Mouse (Mus musculus) hindbrain, postnatal 0 days (tissue): ENCODE results near the gene Cactin. TPM values are rescaled to one million over a fixed set of nuclear protein-coding genes. Genes with fewer than 3 reads are reported as not detected.

Experiments
- ATAC-seq: fragments of 200-750 bp; cut with Nextera tagmentation; 2 replicates; pipeline ENCODE4 v1.8.0; 2017; ENCODE audit warnings: mild to moderate bottlenecking, moderate TSS enrichment, moderate library complexity
- DNase-seq: peaks from one replicate; pipeline ENCODE4 v3.0.0-alpha.2; 2015; ENCODE audit warnings: low spot score
- H3K27ac ChIP-seq: fragments of 300-500 bp; sonication (generic); 2 replicates; pipeline ENCODE4 v1.5.1; 2014; ENCODE audit warnings: mild to moderate bottlenecking
- H3K27me3 ChIP-seq: fragments of 300-500 bp; sonication (generic); 2 replicates; pipeline ENCODE4 v1.6.1; 2014; ENCODE audit warnings: low read length, mixed read lengths; ENCODE audit not compliant: insufficient read depth
- H3K36me3 ChIP-seq: fragments of 300-500 bp; sonication (generic); 2 replicates; pipeline ENCODE4 v1.6.1; 2014; ENCODE audit warnings: low read length, mixed read lengths; ENCODE audit not compliant: insufficient read depth
- H3K4me1 ChIP-seq: fragments of 300-500 bp; sonication (generic); 2 replicates; pipeline ENCODE4 v1.6.1; 2014; ENCODE audit warnings: antibody characterized with exemption, low read length, mixed read lengths; ENCODE audit not compliant: insufficient read depth
- H3K4me2 ChIP-seq: fragments of 300-500 bp; sonication (generic); 2 replicates; pipeline ENCODE4 v1.6.1; 2014; ENCODE audit warnings: low read depth, mild to moderate bottlenecking, low read length, moderate library complexity, mixed read lengths
- H3K4me3 ChIP-seq: fragments of 300-500 bp; sonication (generic); 2 replicates; pipeline ENCODE4 v1.5.1; 2014; ENCODE audit warnings: low read length
- H3K9ac ChIP-seq: fragments of 300-500 bp; sonication (generic); replicated peaks from 2 replicates; pipeline ENCODE4 v1.6.1; 2014; ENCODE audit warnings: mild to moderate bottlenecking, low read length, moderate library complexity, mixed read lengths
- H3K9me3 ChIP-seq: fragments of 300-500 bp; sonication (generic); 2 replicates; pipeline ENCODE4 v1.6.1; 2016; ENCODE audit warnings: low read length, mixed read lengths
- CTCF ChIP-seq: IDR thresholded peaks from 2 replicates; pipeline ENCODE4 v1.5.1; 2016; ENCODE audit warnings: antibody characterized with exemption, control low read depth, low read depth
- WGBS: fragments of 180-500 bp; shearing (Covaris S2); extraction: QIAGEN DNeasy Blood & Tissue Kit; methylation state at CpG from one replicate; pipeline ENCODE4 v1.1.7; 2014; 5-methylcytosine and 5-hydroxymethylcytosine counted together
- polyA plus RNA-seq: library from polyadenylated mRNA; unstranded; fragments of >200 nt; fragmentation: Nextera tagmentation; extraction: Ambion mirVana; gene quantifications from 2 replicates; pipeline ENCODE4 v1.2.1, GENCODE M21; 2015
- total RNA-seq: library from RNA; depleted of rRNA; stranded (reverse); fragments of >200 nt; gene quantifications from 2 replicates; pipeline ENCODE4 v1.2.3, GENCODE M21; 2014; rRNA removed

The Cactin gene
- total RNA-seq = 24.3 and 46.2 TPM in 2 replicates
- 19.6 and 20.2 TPM in 2 replicates for polyA plus RNA-seq

- Histone ChIP-seq H3K9ac (peak within 1 kb of the TSS; percentile 86), H3K4me2 (peak within 1 kb of the TSS; percentile 85), H3K4me3 (peak within 1 kb of the TSS; percentile 97), H3K27me3 (no peaks in the 10 kb centered on the region), H3K27ac (peak within 1 kb of the TSS; percentile 93), H3K36me3 (peaks cover 49% of the 10 kb centered on the region), H3K9me3 (no peaks in the 10 kb centered on the region), H3K4me1 (peaks cover 11% of the 10 kb centered on the region; the same call in 1 of the 2 replicates)
- DNase-seq = peak; percentile 100
- under 1% methylated on average over 68 of the region's 68 CpGs for whole genome bisulfite sequencing
- ATAC-seq = peak; percentile 96
- peak; percentile 57 for TF ChIP-seq CTCF
Observed at GRCm38 (mm10) chr10:81320550-81321347, at the start of gene Cactin. Gene Cactin (plus strand): TSS chr10:81321103.

DNA sequence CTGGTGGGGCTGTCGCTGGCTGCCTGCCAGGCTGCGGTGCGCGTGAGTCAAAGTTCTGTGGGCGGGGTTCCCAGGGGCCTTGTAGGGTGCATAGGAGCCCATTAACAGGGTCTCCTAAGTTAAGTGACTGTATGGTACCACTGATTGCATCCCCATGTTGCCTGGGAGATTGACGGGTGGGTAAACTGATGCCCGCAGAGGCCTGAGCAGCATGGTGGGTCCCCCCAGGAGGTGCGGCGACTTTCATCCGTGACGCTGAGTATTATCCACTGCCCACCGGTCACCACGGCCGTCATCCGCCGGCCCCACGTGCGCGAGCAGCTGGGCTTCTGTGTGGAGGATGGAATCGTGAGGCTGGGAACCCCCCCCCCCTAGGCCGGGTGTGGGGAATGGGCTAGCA lies 48.5 kb upstream of the Cactin start:
- peaks cover 26% of the 10 kb centered on the region for H3K36me3 ChIP-seq
- 91% methylated on average over 21 of the region's 21 CpGs for WGBS
- H3K27me3 ChIP-seq = no peaks in the 10 kb centered on the region
- no peak overlapping the region for H3K27ac ChIP-seq
- no peak overlapping the region for H3K9ac ChIP-seq
- H3K4me3 ChIP-seq = no peak overlapping the region
- H3K4me2 ChIP-seq = no peak overlapping the region
- DNase-seq (no peak), ATAC-seq (no peak)
- no peak for TF ChIP-seq CTCF
- no peaks in the 10 kb centered on the region for H3K9me3 ChIP-seq
- peaks cover 10% of the 10 kb centered on the region for H3K4me1 ChIP-seq

DNA sequence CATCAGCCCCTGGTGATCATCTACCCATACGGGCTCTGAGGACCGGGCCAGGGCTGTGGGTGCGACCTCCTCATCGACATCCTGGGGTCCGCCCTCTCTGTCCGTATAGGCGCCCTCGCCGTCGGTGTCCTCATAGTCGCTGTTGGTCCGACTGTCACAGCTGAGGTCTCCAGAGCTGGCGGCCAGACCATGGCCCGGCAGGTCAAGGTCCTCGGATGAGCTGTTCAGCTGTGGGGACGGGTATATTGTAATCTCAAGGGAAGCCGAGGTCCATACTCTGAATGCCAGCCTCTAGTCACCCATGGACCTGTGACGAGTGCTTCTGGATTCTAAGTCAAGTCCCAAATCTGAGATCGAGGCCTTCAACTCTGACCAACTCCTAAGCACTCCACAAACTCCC lies 47.1 kb upstream of the Cactin start:
- no peak overlapping the region for H3K4me2 ChIP-seq
- no peaks in the 10 kb centered on the region for H3K27me3 ChIP-seq
- DNase-seq (no peak), ATAC-seq (no peak)
- H3K9me3 ChIP-seq = no peaks in the 10 kb centered on the region
- H3K4me3 ChIP-seq = no peak overlapping the region
- H3K4me1 ChIP-seq = peaks cover 4% of the 10 kb centered on the region
- WGBS = 95% methylated on average over 19 of the region's 19 CpGs
- H3K36me3 ChIP-seq = peaks cover 26% of the 10 kb centered on the region
- no peak overlapping the region for H3K9ac ChIP-seq
- no peak for TF ChIP-seq CTCF
- no peak overlapping the region for H3K27ac ChIP-seq

GRCm38 (mm10) chr10:81277676-81278075 lies 43.2 kb upstream of the Cactin start:
- DNase-seq (no peak), ATAC-seq (no peak)
- Histone ChIP-seq H3K4me3 (no peak overlapping the region), H3K9ac (no peak overlapping the region), H3K27ac (no peak overlapping the region), H3K4me2 (no peak overlapping the region), H3K4me1 (no peaks in the 10 kb centered on the region), H3K9me3 (no peaks in the 10 kb centered on the region), H3K27me3 (no peaks in the 10 kb centered on the region), H3K36me3 (peaks cover 12% of the 10 kb centered on the region)
- no peak for TF ChIP-seq CTCF
- WGBS = 66% methylated on average over 22 of the region's 22 CpGs

GRCm38 (mm10) chr10:81279496-81279895 lies 41.4 kb upstream of the Cactin start:
- no peak overlapping the region for H3K9ac ChIP-seq
- H3K4me2 ChIP-seq = no peak overlapping the region
- ATAC-seq (no peak), DNase-seq (no peak)
- H3K27ac ChIP-seq = no peak overlapping the region
- no peaks in the 10 kb centered on the region for H3K9me3 ChIP-seq
- no peaks in the 10 kb centered on the region for H3K27me3 ChIP-seq
- no peaks in the 10 kb centered on the region for H3K4me1 ChIP-seq
- no peak overlapping the region for H3K4me3 ChIP-seq
- TF ChIP-seq CTCF = no peak
- 47% methylated on average over 10 of the region's 10 CpGs for WGBS
- H3K36me3 ChIP-seq = no peaks in the 10 kb centered on the region

DNA sequence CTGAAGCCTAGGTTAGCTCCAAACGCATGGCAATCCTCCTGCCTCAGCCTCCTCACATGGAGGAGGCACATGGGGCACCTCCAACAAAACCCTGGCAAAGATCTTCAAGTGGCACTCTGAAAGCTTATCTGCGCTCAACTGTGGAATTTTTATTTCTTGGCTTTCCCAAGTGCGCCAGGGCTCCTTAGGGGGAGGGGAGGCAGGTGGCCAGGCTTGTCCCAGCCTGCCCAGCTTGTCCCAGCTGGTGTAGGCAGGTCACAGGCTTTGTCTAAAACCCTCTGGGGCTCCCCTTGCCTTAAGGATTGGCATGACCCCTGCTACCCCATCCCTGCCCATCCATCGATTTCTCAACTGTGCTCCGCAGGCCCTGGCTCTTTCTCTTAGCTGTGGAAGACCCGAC lies 36.7 kb upstream of the Cactin start:
- H3K27ac ChIP-seq = no peak overlapping the region
- 48% methylated on average over 6 of the region's 6 CpGs for WGBS
- 0 out of 2 replicates have a peak, but pooled peaks cover 2% of the 10 kb centered on the region for H3K4me1 ChIP-seq
- no peak overlapping the region for H3K4me3 ChIP-seq
- no peak for TF ChIP-seq CTCF
- H3K4me2 ChIP-seq = no peak overlapping the region
- peaks cover 6% of the 10 kb centered on the region; the same call in 1 of the 2 replicates for H3K27me3 ChIP-seq
- ATAC-seq (no peak), DNase-seq (no peak)
- no peaks in the 10 kb centered on the region for H3K9me3 ChIP-seq
- no peak overlapping the region for H3K9ac ChIP-seq
- H3K36me3 ChIP-seq = no peaks in the 10 kb centered on the region

- H3K36me3 ChIP-seq = no peaks in the 10 kb centered on the region
- H3K9ac ChIP-seq = no peak overlapping the region
- H3K4me2 ChIP-seq = peak overlapping the region; percentile 71; the same call in 1 of the 2 replicates
- 13% methylated on average over 17 of the region's 17 CpGs for WGBS
- ATAC-seq (no peak), DNase-seq (no peak)
- peak overlapping the region; percentile 46; the same call in 1 of the 2 replicates for H3K4me3 ChIP-seq
- H3K9me3 ChIP-seq = no peaks in the 10 kb centered on the region
- no peak for TF ChIP-seq CTCF
- no peak overlapping the region for H3K27ac ChIP-seq
- 0 out of 2 replicates have a peak, but pooled peaks cover 2% of the 10 kb centered on the region for H3K4me1 ChIP-seq
- H3K27me3 ChIP-seq = peaks cover 6% of the 10 kb centered on the region; the same call in 1 of the 2 replicates
Observed at GRCm38 (mm10) chr10:81284719-81285118, 36.2 kb upstream of the Cactin start.
